Mouse (Mus musculus) heart, adult 11 months (tissue): ENCODE measurements around the gene Slc25a48.

Experiments
- DNase-seq: peaks from one replicate; pipeline ENCODE4 v3.0.0; 2022

The Slc25a48 gene

GRCm38 (mm10) chr13:56438211-56439075 is at the start of gene Slc25a48:
Gene Slc25a48, plus strand, starts transcription at chr13:56438355.
- DNase-seq: peak; percentile 92

DNA sequence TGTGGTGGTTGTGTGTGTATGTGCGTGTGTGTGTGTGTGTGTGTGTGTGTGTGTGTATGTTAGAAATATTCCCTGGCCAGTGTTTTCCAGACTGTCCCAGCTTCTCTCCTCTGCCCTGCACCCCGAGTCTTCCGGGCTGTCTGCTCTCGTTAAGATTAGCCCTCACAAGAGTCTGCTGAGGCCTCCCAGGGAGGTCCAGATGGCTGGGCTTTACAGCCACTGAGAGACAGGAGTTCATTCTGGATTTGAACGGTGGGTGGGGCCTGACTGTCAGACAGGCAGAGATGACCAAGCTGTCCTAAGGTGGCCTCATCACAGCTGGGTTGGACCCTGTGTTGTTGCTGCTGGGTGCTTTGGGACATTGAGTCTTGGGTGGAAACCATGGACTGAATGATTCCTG is 40.6 kb upstream of the Slc25a48 start:
- DNase-seq: peak; percentile 92

- no peak for DNase-seq
Observed at GRCm38 (mm10) chr13:56401186-56401585, 37.0 kb upstream of the Slc25a48 start.

- no peak for DNase-seq
Observed at GRCm38 (mm10) chr13:56403381-56404086, 34.6 kb upstream of the Slc25a48 start.

DNA sequence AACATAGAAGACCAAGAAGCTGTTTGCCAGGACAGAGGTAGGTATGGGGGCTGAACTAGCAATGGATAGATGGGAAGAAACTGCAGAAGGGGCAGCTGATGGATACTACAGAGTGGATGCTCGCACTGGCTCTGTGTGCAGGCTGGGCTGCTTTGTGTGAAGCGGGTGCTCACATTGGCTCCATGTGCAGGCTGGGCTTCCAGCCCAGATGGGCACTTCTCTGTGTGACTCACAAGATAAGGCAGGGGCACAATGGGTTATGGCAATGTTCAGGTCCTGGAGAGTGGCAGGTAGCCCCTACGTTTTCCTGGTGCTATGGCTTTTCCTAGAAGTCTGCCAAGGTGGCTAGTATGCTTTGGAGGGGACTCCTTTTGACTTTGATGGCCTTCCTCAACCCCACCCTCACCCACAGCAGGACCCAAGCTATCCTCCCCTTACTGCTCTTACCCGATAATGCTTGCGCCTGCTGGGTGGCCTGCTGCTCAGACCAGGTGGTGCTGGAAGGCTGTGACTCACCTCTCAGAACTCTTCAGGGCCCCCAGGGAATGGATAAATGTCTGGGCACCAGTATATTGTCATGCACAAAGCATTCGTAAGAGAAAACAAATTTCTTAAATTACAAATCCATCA is 33.5 kb upstream of the Slc25a48 start:
- no peak for DNase-seq

- DNase-seq: no peak
Observed at GRCm38 (mm10) chr13:56412286-56412873, 25.8 kb upstream of the Slc25a48 start.

DNA sequence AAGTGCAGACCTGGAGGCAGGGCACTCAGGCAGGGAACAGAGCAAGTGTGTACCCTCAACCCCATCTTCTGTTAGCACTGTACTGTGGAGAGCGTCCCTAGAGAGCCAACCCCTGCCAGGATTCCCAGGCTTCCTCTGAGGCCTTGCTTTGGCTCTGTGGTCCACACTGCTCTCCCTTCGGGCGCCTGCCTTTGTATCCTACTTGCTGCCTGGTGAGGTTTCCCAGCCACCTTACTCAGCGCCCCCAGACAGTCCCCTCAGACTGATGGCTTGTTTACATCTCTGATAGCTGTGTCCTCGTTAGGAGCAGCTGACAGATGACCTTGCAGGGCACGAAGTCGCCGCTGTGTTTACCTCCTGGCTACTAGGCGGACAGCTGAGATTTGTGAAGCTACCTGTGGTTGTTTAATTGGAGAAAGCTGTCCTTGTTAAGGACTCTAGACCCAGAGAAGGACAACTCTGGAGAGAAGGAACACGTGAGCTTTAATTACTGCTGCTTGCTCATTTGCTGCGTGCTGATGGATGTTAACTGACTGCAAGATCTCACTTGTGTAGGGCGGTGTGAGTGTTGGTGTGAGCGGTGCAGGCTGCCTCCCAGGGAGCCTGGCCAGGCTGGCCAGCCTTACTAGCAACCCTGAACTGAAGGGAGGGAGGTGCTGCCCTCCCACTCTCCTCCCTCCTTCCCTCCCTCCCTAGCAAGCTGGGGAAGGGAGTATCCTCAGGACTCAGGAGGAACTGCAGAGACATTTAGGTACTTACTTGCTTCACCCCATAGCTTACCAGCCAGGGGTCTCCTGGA is 19.3 kb upstream of the Slc25a48 start:
- DNase-seq: no peak

GRCm38 (mm10) chr13:56419538-56419937 is 18.6 kb upstream of the Slc25a48 start:
- no peak for DNase-seq

DNA sequence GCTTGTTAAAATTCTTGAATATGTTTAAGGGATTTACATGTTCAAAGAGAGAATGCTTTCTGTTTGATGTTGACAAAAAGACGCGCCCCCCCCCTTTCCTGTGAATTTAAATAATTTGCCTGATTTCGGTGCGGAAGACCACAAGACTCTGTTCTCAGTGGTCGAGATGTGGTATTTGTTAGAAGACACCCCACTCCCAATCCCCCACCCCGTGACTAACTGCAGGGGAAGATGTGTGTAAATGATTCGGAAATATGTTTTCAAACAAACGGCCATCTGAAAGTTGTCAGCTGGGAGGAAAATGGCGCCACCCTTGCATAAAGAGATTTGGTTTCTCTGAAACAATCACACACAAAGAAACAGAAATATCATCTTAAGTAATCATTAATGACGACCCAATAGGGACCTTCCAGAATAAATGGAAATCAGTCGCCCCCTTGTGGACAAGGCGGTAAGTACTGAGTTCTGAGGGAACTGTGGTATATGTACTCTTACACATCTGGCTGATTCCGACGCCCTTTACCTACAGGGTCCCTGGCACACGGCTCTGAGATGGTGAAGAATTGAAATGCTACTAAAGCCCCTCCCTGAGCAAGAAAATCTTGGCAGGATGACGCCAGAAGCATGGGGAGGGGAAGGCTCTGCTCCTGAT is 16.0 kb upstream of the Slc25a48 start:
- DNase-seq: no peak

- no peak for DNase-seq
Observed at GRCm38 (mm10) chr13:56425931-56426330, 12.2 kb upstream of the Slc25a48 start.

GRCm38 (mm10) chr13:56426365-56426764 is 11.8 kb upstream of the Slc25a48 start, which contains the start of gene Gm3045:
Gene Gm3045, plus strand, starts transcription at chr13:56426594.
- DNase-seq: no peak

GRCm38 (mm10) chr13:56428724-56429500 is 9.2 kb upstream of the Slc25a48 start:
- DNase-seq: no peak

- DNase-seq: no peak
Observed at GRCm38 (mm10) chr13:56432496-56432895, 5.7 kb upstream of the Slc25a48 start.

- no peak for DNase-seq
Observed at GRCm38 (mm10) chr13:56433466-56433865, 4.7 kb upstream of the Slc25a48 start.

DNA sequence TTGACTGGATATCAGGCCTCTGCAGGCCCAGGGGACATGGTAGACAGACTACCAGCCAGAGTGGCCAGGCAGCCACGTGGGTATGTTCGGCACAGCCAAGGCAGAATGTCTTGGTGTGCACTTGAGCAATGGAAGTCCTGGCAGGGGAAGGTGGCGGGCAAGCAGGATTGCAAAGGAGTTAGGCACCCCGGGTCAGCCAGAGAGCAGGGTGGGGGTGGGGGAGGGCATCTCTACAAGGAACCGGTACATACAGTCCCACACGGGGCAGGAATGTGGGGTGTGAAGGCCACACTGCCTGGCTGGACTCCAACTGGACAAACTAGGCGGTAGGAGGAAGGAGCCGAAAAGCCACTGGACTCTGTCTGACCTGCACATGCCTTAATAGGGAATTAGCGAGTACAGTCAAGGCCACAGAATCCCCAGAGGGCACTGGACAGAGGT is 3.8 kb upstream of the Slc25a48 start:
- DNase-seq: no peak

DNA sequence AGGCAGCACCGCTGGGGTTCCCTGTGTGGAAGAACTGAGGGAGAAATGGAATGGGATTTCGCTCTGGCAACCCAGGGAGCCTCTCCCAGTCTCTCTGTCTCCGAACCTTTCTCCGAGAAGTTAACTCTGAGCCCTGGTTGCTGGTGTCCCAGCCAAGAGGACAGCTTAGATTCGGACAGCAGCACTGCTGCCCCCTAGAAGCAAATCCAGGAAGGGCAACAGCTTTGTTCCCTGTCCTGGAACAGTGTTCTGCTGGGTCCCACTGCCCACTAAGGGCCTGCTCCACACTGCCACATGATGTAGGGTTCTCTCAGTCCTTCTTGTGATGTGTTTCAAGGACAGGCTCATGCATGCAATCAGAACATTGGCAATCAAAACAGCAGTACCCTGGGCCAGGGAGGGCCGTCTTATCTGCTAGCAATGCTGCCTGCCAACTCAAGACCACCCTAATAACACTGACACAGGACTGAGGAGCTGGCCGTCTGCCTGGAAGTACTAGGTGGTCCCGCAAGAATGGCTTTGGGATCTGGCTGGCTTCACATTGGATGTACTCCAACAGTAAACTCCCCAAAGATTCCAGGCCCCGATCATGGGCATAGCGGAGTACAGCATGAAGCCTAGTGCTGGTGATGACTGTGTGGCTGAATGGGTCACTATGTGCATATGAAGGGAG is 2.4 kb upstream of the Slc25a48 start:
- DNase-seq: no peak

DNA sequence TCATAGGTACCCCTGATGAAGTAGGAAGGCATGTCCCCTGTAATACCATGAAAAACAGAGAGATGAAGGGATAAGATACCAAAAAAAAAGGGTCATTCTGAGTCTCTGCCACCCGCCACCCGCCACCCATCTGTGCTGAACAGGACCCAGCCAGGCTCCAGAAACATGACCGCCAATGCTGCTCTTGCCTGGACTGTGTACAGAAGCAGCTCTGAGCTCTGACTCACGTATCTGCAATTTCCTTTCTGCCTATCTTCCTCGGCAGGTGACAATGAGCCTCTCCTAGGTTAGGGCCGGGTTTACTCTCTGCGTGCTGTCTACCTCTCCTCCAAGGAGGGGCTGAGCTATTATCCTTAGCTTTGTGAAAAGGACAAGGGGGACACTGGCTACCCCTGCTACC is 5.3 kb downstream of the Slc25a48 start:
- peak; percentile 73 for DNase-seq

- DNase-seq: no peak
Observed at GRCm38 (mm10) chr13:56444112-56444511, 6.0 kb downstream of the Slc25a48 start.

GRCm38 (mm10) chr13:56444996-56445395 is 6.8 kb downstream of the Slc25a48 start:
- peak; percentile 86 for DNase-seq
